In genomic region chr19:10188281-10188811, GRCm38 (mm10) we compare ENCODE assay signal across 8 mouse cellular contexts. TPM values are rescaled to one million over a fixed set of nuclear protein-coding genes. Genes with fewer than 3 reads are reported as not detected.
A peak's percentile ranks its signal among the peaks of the same experiment; 100 is the strongest.
DNase-seq lines count a peak whose midpoint lies in the region; ATAC-seq and TF ChIP-seq lines count a peak whose summit lies in the region.

No protein-coding gene starts in this region.

- H3K9me3 ChIP-seq in forebrain, embryonic 14.5 days (replicated peaks; ENCODE audit: control insufficient read depth, low read length): no peaks in the 10 kb centered on the region
- no peaks in the 10 kb centered on the region for H3K9me3 ChIP-seq in forebrain, embryonic 11.5 days (ENCODE audit: control insufficient read depth, low read length)

- 43% methylated on average over 10 of the region's 10 CpGs for WGBS in forebrain, embryonic 14.5 days
- WGBS in forebrain, embryonic 11.5 days: 82% methylated on average over 10 of the region's 10 CpGs

- TF ChIP-seq CTCF in layer of hippocampus, adult 2 months (conservative IDR thresholded peaks at IDR 0.05): no peak

- peaks cover 15% of the 10 kb centered on the region for H3K4me1 ChIP-seq in forebrain, embryonic 14.5 days (ENCODE audit: control insufficient read depth, insufficient read depth, low read length)
- H3K4me1 ChIP-seq in forebrain, embryonic 11.5 days (replicated peaks; ENCODE audit: control insufficient read depth, insufficient read depth, low read length): peaks cover 14% of the 10 kb centered on the region; the same call in 1 of the 2 replicates

- no peak overlapping the region for H3K4me2 ChIP-seq in forebrain, embryonic 14.5 days (ENCODE audit: low read length)
- no peak overlapping the region for H3K4me2 ChIP-seq in forebrain, embryonic 11.5 days (ENCODE audit: low read depth, low read length, severe bottlenecking)

- peak overlapping the region; percentile 58; the same call in 1 of the 2 replicates for H3K27ac ChIP-seq in forebrain, embryonic 14.5 days (ENCODE audit: low read depth, low read length)
- H3K27ac ChIP-seq in forebrain, embryonic 11.5 days (ENCODE audit: low read depth, low read length): no peak overlapping the region
- peak overlapping the region; percentile 86 for H3K27ac ChIP-seq in layer of hippocampus, adult 2 months

- no peak overlapping the region for H3K4me3 ChIP-seq in forebrain, embryonic 14.5 days (ENCODE audit: low read depth, low read length)
- H3K4me3 ChIP-seq in forebrain, embryonic 11.5 days (ENCODE audit: low read depth, low read length): no peak overlapping the region
- no peak overlapping the region; the same call in 1 of the 2 replicates for H3K4me3 ChIP-seq in layer of hippocampus, adult 2 months

- no peak overlapping the region for H3K9ac ChIP-seq in forebrain, embryonic 14.5 days (ENCODE audit: low read length)
- H3K9ac ChIP-seq in forebrain, embryonic 11.5 days (ENCODE audit: low read length): no peak overlapping the region

- peaks cover 83% of the 10 kb centered on the region for H3K36me3 ChIP-seq in forebrain, embryonic 14.5 days (ENCODE audit: control insufficient read depth, insufficient read depth, low read length)
- H3K36me3 ChIP-seq in forebrain, embryonic 11.5 days (ENCODE audit: control insufficient read depth, insufficient read depth, low read length): peaks cover 40% of the 10 kb centered on the region

- ATAC-seq in forebrain, embryonic 14.5 days: peak; percentile 57
- no peak for ATAC-seq in forebrain, embryonic 11.5 days (replicated peaks; ENCODE audit: low FRiP score)
- no peak for ATAC-seq in inflammation-experienced regulatory T-cells, adult 6 months

- DNase-seq in forebrain, embryonic 14.5 days (ENCODE audit: low spot score): peak; percentile 84
- no peak for DNase-seq in forebrain, embryonic 11.5 days (ENCODE audit: low spot score)
- peak; percentile 69 for DNase-seq in brain, embryonic 18.5 days (ENCODE audit: low read depth, low spot score)
- DNase-seq in frontal cortex, postnatal 10 days (ENCODE audit: low spot score in 2 of 2): peak; percentile 71 to 84
- DNase-seq in layer of hippocampus, adult 2 months (ENCODE audit: low spot score in 2 of 2): peak; percentile 67 to 85
- peak; percentile 70 for DNase-seq in right cerebral cortex, adult 18-20 months
- no peak for DNase-seq in retina, postnatal 1 day

- H3K27me3 ChIP-seq in forebrain, embryonic 14.5 days (replicated peaks; ENCODE audit: control insufficient read depth, insufficient read depth, low read length): no peaks in the 10 kb centered on the region
- no peaks in the 10 kb centered on the region for H3K27me3 ChIP-seq in forebrain, embryonic 11.5 days (ENCODE audit: control insufficient read depth, insufficient read depth, low read length)

RNA-seq across cellular contexts. Expression of gene Fads1, which starts 5.7 kb away (rescaled TPM):
- 104 and 125 TPM in 2 replicates for polyA plus RNA-seq in forebrain, embryonic 14.5 days (2014; fragmentation: Nextera tagmentation; extraction: Ambion mirVana)
- polyA plus RNA-seq in forebrain, embryonic 11.5 days (2014; fragmentation: Nextera tagmentation; extraction: Ambion mirVana): 192 and 196 TPM in 2 replicates
- 100 to 1,000 TPM; 191 to 198 TPM for total RNA-seq in layer of hippocampus, adult 2 months (2021)
- 1 to 10 TPM; 5.4 to 6.0 (median 5.7) TPM for polyA plus RNA-seq in inflammation-experienced regulatory T-cells, adult 6 months (2017; shearing (Covaris generic))

RNA-seq across cellular contexts. Expression of gene Tmem258, which starts 15.5 kb away (rescaled TPM):
- 380 and 505 TPM in 2 replicates for polyA plus RNA-seq in forebrain, embryonic 14.5 days (2014; fragmentation: Nextera tagmentation; extraction: Ambion mirVana)
- 320 and 330 TPM in 2 replicates for polyA plus RNA-seq in forebrain, embryonic 11.5 days (2014; fragmentation: Nextera tagmentation; extraction: Ambion mirVana)
- 10 to 100 TPM; 74.0 to 79.7 TPM for total RNA-seq in layer of hippocampus, adult 2 months (2021)
- 100 to 1,000 TPM; 337 to 380 (median 368) TPM for polyA plus RNA-seq in inflammation-experienced regulatory T-cells, adult 6 months (2017; shearing (Covaris generic))

RNA-seq across cellular contexts. Expression of gene Fen1, which starts 15.6 kb away (rescaled TPM):
- polyA plus RNA-seq in forebrain, embryonic 14.5 days (2014; fragmentation: Nextera tagmentation; extraction: Ambion mirVana): 53.4 and 63.9 TPM in 2 replicates
- polyA plus RNA-seq in forebrain, embryonic 11.5 days (2014; fragmentation: Nextera tagmentation; extraction: Ambion mirVana): 151 TPM in 2 replicates
- 10 to 100 TPM in 1 of 2 experiments, 1 to 10 TPM in 1; 9.6 to 12.2 TPM for total RNA-seq in layer of hippocampus, adult 2 months (2021)
- 100 to 1,000 TPM in 1 of 3 experiments, 10 to 100 TPM in 2; 51.3 to 106 (median 64.4) TPM for polyA plus RNA-seq in inflammation-experienced regulatory T-cells, adult 6 months (2017; shearing (Covaris generic))

RNA-seq across cellular contexts. Expression of gene Myrf, which starts 52.2 kb away (rescaled TPM):
- polyA plus RNA-seq in forebrain, embryonic 14.5 days (2014; fragmentation: Nextera tagmentation; extraction: Ambion mirVana): 0.20 and 0.40 TPM in 2 replicates
- 1.8 and 2.1 TPM in 2 replicates for polyA plus RNA-seq in forebrain, embryonic 11.5 days (2014; fragmentation: Nextera tagmentation; extraction: Ambion mirVana)
- total RNA-seq in layer of hippocampus, adult 2 months (2021): 10 to 100 TPM; 27.0 to 27.8 TPM
- polyA plus RNA-seq in inflammation-experienced regulatory T-cells, adult 6 months (2017; shearing (Covaris generic)): not detected

Comparison
In these comparisons a context has a peak if more than half of its experiments do, and no peak if none do; other contexts are left out.
1. DNase-seq: peak in forebrain, embryonic 14.5 days (single experiment), brain, embryonic 18.5 days (single experiment), frontal cortex, postnatal 10 days (2 of 2), layer of hippocampus, adult 2 months (2 of 2) and right cerebral cortex, adult 18-20 months (single experiment); none in forebrain, embryonic 11.5 days (single experiment) and retina, postnatal 1 day (single experiment).
2. RNA of gene Fads1, which starts 5.7 kb away (polyA plus RNA-seq): 192 to 196 TPM in forebrain, embryonic 11.5 days and 104 to 125 TPM in forebrain, embryonic 14.5 days; 5.4 to 6.0 TPM in inflammation-experienced regulatory T-cells, adult 6 months; every median in the first group is over 10 times any median in the second.